Mouse (Mus musculus): Measurements from ENCODE around the gene Larp1b.

DNA sequence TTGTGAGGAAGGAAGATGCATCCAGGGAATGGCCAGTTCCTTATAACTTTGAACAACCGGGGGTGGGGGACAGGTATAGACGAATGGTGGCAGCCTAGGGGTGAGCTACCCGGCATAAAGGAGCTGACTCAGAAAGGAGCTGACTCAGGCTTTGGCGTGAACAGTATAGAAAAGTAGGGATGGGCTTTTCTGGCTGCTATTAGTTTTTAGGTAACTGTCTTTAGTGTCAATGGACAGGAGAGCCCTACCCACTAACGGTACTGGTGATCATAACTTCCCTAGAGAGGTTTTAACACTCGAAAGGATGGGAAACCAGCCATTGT, 134.1 kb downstream of the Larp1b start:
- TF ChIP-seq CTCF (IDR thresholded peaks at IDR 0.05; ENCODE audit: control insufficient read depth, insufficient read depth, insufficient read length) (no peak), MYOG (IDR thresholded peaks at IDR 0.05; ENCODE audit: control insufficient read depth, extremely low read depth, insufficient read length) (no peak), USF1 (IDR thresholded peaks at IDR 0.05; ENCODE audit: low read depth) (no peak), MAX (IDR thresholded peaks at IDR 0.05) (no peak), MYOD1 (IDR thresholded peaks at IDR 0.05; ENCODE audit: control insufficient read depth, insufficient read length, low read depth) (no peak), CEBPB (IDR thresholded peaks at IDR 0.05; ENCODE audit: low read depth) (no peak)

Data from C2C12 (cell line).